ENCODE assay signal across 7 mouse cellular contexts in genomic region chr8:9771606-9772518, GRCm38 (mm10). TPM values are rescaled to one million over a fixed set of nuclear protein-coding genes. Genes with fewer than 3 reads are reported as not detected.
DNase-seq lines count a peak whose midpoint lies in the region; TF ChIP-seq lines count a peak whose summit lies in the region.

No protein-coding gene starts in this region.

- peak; percentile 5 for DNase-seq in ZHBTc4 (ENCODE audit: low read depth, low spot score)
- DNase-seq in forebrain, embryonic 10.5 days (ENCODE audit: extremely low spot score, low spot score), result peak; percentile 36
- DNase-seq in layer of hippocampus, adult 8-10 months (ENCODE audit: low spot score in 2 of 2), result peak; percentile 29 to 40
- DNase-seq in midbrain, embryonic 10.5 days (ENCODE audit: low spot score), result peak; percentile 55
- DNase-seq in telencephalon, adult 2 months (ENCODE audit: low read depth, low spot score), result peak; percentile 33
- DNase-seq in ovary, postnatal 36 days (ENCODE audit: low spot score), result no peak

- TF ChIP-seq EP300 in ES-Bruce4 (IDR thresholded peaks at IDR 0.05; ENCODE audit: insufficient read depth, low read depth, low read length), result no peak

- H3K36me3 ChIP-seq in ES-Bruce4 (ENCODE audit: control insufficient read depth, insufficient read depth, low read length, poor library complexity, severe bottlenecking), result no peaks in the 10 kb centered on the region
- no peaks in the 10 kb centered on the region for H3K36me3 ChIP-seq in forebrain, embryonic 10.5 days (replicated peaks)
- H3K36me3 ChIP-seq in midbrain, embryonic 10.5 days, result no peaks in the 10 kb centered on the region

- H3K27me3 ChIP-seq in ES-Bruce4 (ENCODE audit: control insufficient read depth, insufficient read depth, low read length, poor library complexity, severe bottlenecking), result peaks cover 25% of the 10 kb centered on the region
- H3K27me3 ChIP-seq in forebrain, embryonic 10.5 days (ENCODE audit: poor library complexity, severe bottlenecking), result peaks cover 56% of the 10 kb centered on the region
- peaks cover 53% of the 10 kb centered on the region for H3K27me3 ChIP-seq in midbrain, embryonic 10.5 days (ENCODE audit: low read depth, poor library complexity, severe bottlenecking)

- H3K4me3 ChIP-seq in ES-Bruce4 (ENCODE audit: low read depth, low read length), result peak overlapping the region; percentile 62
- H3K4me3 ChIP-seq in forebrain, embryonic 10.5 days, result peak overlapping the region; percentile 75
- peak overlapping the region; percentile 77 for H3K4me3 ChIP-seq in midbrain, embryonic 10.5 days

- peak overlapping the region; percentile 35; the same call in 1 of the 2 replicates for H3K9ac ChIP-seq in ES-Bruce4 (ENCODE audit: low read depth, poor library complexity, severe bottlenecking)

- no peak for TF ChIP-seq CTCF in ES-Bruce4 (IDR thresholded peaks at IDR 0.05; ENCODE audit: low read depth, low read length)

- 1% methylated on average over 54 of the region's 55 CpGs for WGBS in forebrain, embryonic 10.5 days
- WGBS in midbrain, embryonic 10.5 days, result under 1% methylated on average over 44 of the region's 55 CpGs

- no peak for TF ChIP-seq POLR2A in ES-Bruce4 (IDR thresholded peaks at IDR 0.05; ENCODE audit: insufficient read depth, low read length)

- H3K4me1 ChIP-seq in ES-Bruce4 (ENCODE audit: control insufficient read depth, insufficient read depth, low read length), result no peaks in the 10 kb centered on the region
- peaks cover 26% of the 10 kb centered on the region for H3K4me1 ChIP-seq in forebrain, embryonic 10.5 days
- peaks cover 31% of the 10 kb centered on the region for H3K4me1 ChIP-seq in midbrain, embryonic 10.5 days

- no peak overlapping the region for H3K27ac ChIP-seq in ES-Bruce4 (ENCODE audit: insufficient read depth, low read length)
- peak overlapping the region; percentile 78 for H3K27ac ChIP-seq in forebrain, embryonic 10.5 days
- peak overlapping the region; percentile 83 for H3K27ac ChIP-seq in midbrain, embryonic 10.5 days (replicated peaks)

- H3K9me3 ChIP-seq in ES-Bruce4 (replicated peaks; ENCODE audit: control insufficient read depth, insufficient read depth, low read length, poor library complexity, severe bottlenecking), result no peaks in the 10 kb centered on the region; the same call in 1 of the 2 replicates
- no peaks in the 10 kb centered on the region for H3K9me3 ChIP-seq in forebrain, embryonic 10.5 days
- no peaks in the 10 kb centered on the region for H3K9me3 ChIP-seq in midbrain, embryonic 10.5 days (replicated peaks)

RNA-seq across cellular contexts. Expression of gene Fam155a, which starts 0.9 kb away (rescaled TPM):
- not detected in 2 replicates for polyA plus RNA-seq in ES-Bruce4 (2011; ENCODE audit: insufficient read depth, insufficient read length, low read depth, missing spikeins)
- polyA plus RNA-seq in forebrain, embryonic 10.5 days (2016; fragmentation: Nextera tagmentation; extraction: Ambion mirVana), result 0.50 and 0.53 TPM in 2 replicates
- total RNA-seq in layer of hippocampus, adult 8-10 months (2022), result 100 to 1,000 TPM; 108 to 119 (median 115) TPM
- 1.8 and 2.8 TPM in 2 replicates for polyA plus RNA-seq in midbrain, embryonic 10.5 days (2016; fragmentation: Nextera tagmentation; extraction: Ambion mirVana)
